Mouse (Mus musculus): ENCODE measurements at regions not wholly inside any gene's neighbourhood (a gene's known extent, or its start where the extent isn't known, plus 50 kb on each side); places are given as distances from the start of the nearest gene placed in this dataset.

DNA sequence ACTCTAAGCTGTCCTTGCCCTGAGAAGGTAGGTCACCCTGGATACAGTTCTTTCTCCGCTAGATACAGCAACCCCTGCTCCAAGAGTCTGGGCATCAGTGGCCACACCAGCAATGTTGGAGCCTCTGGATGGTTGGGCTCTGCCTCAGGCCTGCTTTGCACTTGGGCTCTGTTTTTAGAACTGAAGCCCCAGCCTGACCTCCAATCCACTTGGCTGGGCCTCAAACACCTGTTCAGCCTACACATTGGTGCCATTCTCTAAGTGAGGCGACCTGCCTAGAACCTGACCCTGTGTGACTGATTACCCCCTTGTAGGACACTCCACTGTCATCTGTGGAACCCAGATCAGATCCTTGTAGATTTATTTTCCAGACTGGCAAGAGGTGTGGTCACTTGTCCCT is 289.8 kb downstream of the Gm826 start:
- TF ChIP-seq POLR2A (IDR thresholded peaks at IDR 0.05; ENCODE audit: control insufficient read depth in 1 of 2, insufficient read depth in 1 of 2, low read depth in 1 of 2, low read length in 2 of 2, poor library complexity in 1 of 2) = no peak
- no peak for TF ChIP-seq MAFK (IDR thresholded peaks at IDR 0.05; ENCODE audit: borderline replicate concordance, low read depth, low read length)
- no peak for TF ChIP-seq POLR2AphosphoS2 (IDR thresholded peaks at IDR 0.05; ENCODE audit: low read length)
- TF ChIP-seq EP300 (IDR thresholded peaks at IDR 0.05; ENCODE audit: low read depth in 1 of 2, low read length in 2 of 2) = no peak
- no peak for TF ChIP-seq HCFC1 (IDR thresholded peaks at IDR 0.05; ENCODE audit: low read depth, low read length)
- TF ChIP-seq E2F4 (IDR thresholded peaks at IDR 0.05; ENCODE audit: borderline replicate concordance, low read depth, low read length) = no peak
- no peak for TF ChIP-seq JUND (IDR thresholded peaks at IDR 0.05; ENCODE audit: low read depth, low read length)

Measured in MEL (cell line).